ENCODE assay signal across 8 mouse cellular contexts in genomic region chr4:147867563-147868449, GRCm38 (mm10). TPM values are rescaled to one million over a fixed set of nuclear protein-coding genes. Genes with fewer than 3 reads are reported as not detected.
DNase-seq lines count a peak whose midpoint lies in the region; TF ChIP-seq lines count a peak whose summit lies in the region.

No protein-coding gene starts in this region.

- H3K27me3 ChIP-seq in myocyte (ENCODE audit: control insufficient read depth, insufficient read depth, insufficient read length), result no peaks in the 10 kb centered on the region

- peak overlapping the region; percentile 30 for H3ac ChIP-seq in myocyte (ENCODE audit: control insufficient read depth, insufficient read length)

- DNase-seq in left cerebral cortex, adult 2 months (ENCODE audit: extremely low spot score in 1 of 2, low spot score in 2 of 2), result peak in 1 of 2 experiments; percentile 29
- DNase-seq in left cerebral cortex, postnatal 25 days (ENCODE audit: low spot score in 2 of 2), result no peak
- DNase-seq in embryo, embryonic 9.5 days (ENCODE audit: extremely low spot score), result peak; percentile 24
- DNase-seq in induced T-regulatory cell, adult 2 months (ENCODE audit: low read depth), result peak; percentile 29
- DNase-seq in urinary bladder, postnatal 4 days (ENCODE audit: low spot score in 2 of 2), result no peak
- no peak for DNase-seq in B cell, adult 2 months
- no peak for DNase-seq in adrenal gland, adult 18-20 months (ENCODE audit: low spot score in 2 of 2)

- intact Hi-C loops in left cerebral cortex, adult 2 months (cut with DNase I), result no loop called here
- intact Hi-C loops in left cerebral cortex, postnatal 25 days (cut with DNase I), result loop anchor here (5.0 kb wide), 1 partner anchor 69 kb away; the partner anchor contains the start of gene Plod1

- H3K79me2 ChIP-seq in myocyte (ENCODE audit: control insufficient read depth, insufficient read depth), result peaks cover 22% of the 10 kb centered on the region

- H3K36me3 ChIP-seq in myocyte (ENCODE audit: control insufficient read depth, insufficient read depth), result peaks cover 20% of the 10 kb centered on the region

- peak overlapping the region; percentile 67 for H3K4me3 ChIP-seq in left cerebral cortex, adult 2 months
- peak overlapping the region; percentile 78 for H3K4me3 ChIP-seq in myocyte

- TF ChIP-seq POLR2A in myocyte (IDR thresholded peaks at IDR 0.05; ENCODE audit: insufficient read length, low read depth), result peak; percentile 71

- peak overlapping the region; percentile 79 for H3K27ac ChIP-seq in left cerebral cortex, adult 2 months

- TF ChIP-seq CTCF in left cerebral cortex, adult 2 months (IDR thresholded peaks at IDR 0.05), result no peak

- H3K4me2 ChIP-seq in myocyte (ENCODE audit: low read depth), result peak overlapping the region; percentile 75

TF ChIP-seq in myocyte, 11 proteins besides CTCF, POLR2A, EP300 and RAD21:
- no peak for TF ChIP-seq POLR2AphosphoS2 (IDR thresholded peaks at IDR 0.05; ENCODE audit: insufficient read length, low read depth)
- TF ChIP-seq CEBPB (IDR thresholded peaks at IDR 0.05; ENCODE audit: insufficient read depth, poor library complexity, severe bottlenecking), result no peak
- TF ChIP-seq MYOD1 (IDR thresholded peaks at IDR 0.05; ENCODE audit: control insufficient read depth in 1 of 3, insufficient read length in 2 of 3, low read depth in 2 of 3), result no peak
- no peak for TF ChIP-seq MAX (IDR thresholded peaks at IDR 0.05; ENCODE audit: low read depth)
- TF ChIP-seq TCF12 (IDR thresholded peaks at IDR 0.05; ENCODE audit: insufficient read depth, poor library complexity, severe bottlenecking), result no peak
- TF ChIP-seq TCF3 (IDR thresholded peaks at IDR 0.05; ENCODE audit: insufficient read length, low read depth), result no peak
- no peak for TF ChIP-seq USF1 (IDR thresholded peaks at IDR 0.05; ENCODE audit: low read depth)

RNA-seq across cellular contexts. Expression of gene Miip, which starts 0.8 kb away (rescaled TPM):
- total RNA-seq in left cerebral cortex, adult 2 months (2021), result 10 to 100 TPM; 18.6 to 20.3 TPM
- 10 to 100 TPM; 16.2 to 18.3 TPM for total RNA-seq in left cerebral cortex, postnatal 25 days (2021)
- polyA plus RNA-seq in myocyte (2012; fragmentation: generic; extraction: Trizol), result 11.0 TPM
- 10 to 100 TPM; 13.9 to 17.5 TPM for total RNA-seq in adrenal gland, adult 18-20 months (2021)

RNA-seq across cellular contexts. Expression of gene Fv1, which starts 1.0 kb away (rescaled TPM):
- total RNA-seq in left cerebral cortex, adult 2 months (2021), result 10 to 100 TPM in 1 of 2 experiments, 1 to 10 TPM in 1; 9.9 to 11.8 TPM
- total RNA-seq in left cerebral cortex, postnatal 25 days (2021), result 1 to 10 TPM; 8.9 to 9.5 TPM
- polyA plus RNA-seq in myocyte (2012; fragmentation: generic; extraction: Trizol), result 3.7 TPM
- total RNA-seq in adrenal gland, adult 18-20 months (2021), result 10 to 100 TPM; 10.3 to 10.6 TPM

RNA-seq across cellular contexts. Expression of gene Zfp933, which starts 19.6 kb away (rescaled TPM):
- total RNA-seq in left cerebral cortex, adult 2 months (2021), result 10 to 100 TPM; 18.2 to 21.5 TPM
- total RNA-seq in left cerebral cortex, postnatal 25 days (2021), result 10 to 100 TPM; 20.5 to 24.0 TPM
- polyA plus RNA-seq in myocyte (2012; fragmentation: generic; extraction: Trizol), result 0.66 TPM
- total RNA-seq in adrenal gland, adult 18-20 months (2021), result 10 to 100 TPM; 20.8 to 38.3 TPM

RNA-seq across cellular contexts. Expression of gene Mfn2, which starts 36.7 kb away (rescaled TPM):
- 100 to 1,000 TPM; 181 to 199 TPM for total RNA-seq in left cerebral cortex, adult 2 months (2021)
- 100 to 1,000 TPM; 187 to 193 TPM for total RNA-seq in left cerebral cortex, postnatal 25 days (2021)
- polyA plus RNA-seq in myocyte (2012; fragmentation: generic; extraction: Trizol), result 75.8 TPM
- total RNA-seq in adrenal gland, adult 18-20 months (2021), result 100 to 1,000 TPM; 187 to 211 TPM

RNA-seq across cellular contexts. Expression of gene Zfp984, which starts 58.2 kb away (rescaled TPM):
- total RNA-seq in left cerebral cortex, adult 2 months (2021), result 1 to 10 TPM; 1.6 to 2.1 TPM
- total RNA-seq in left cerebral cortex, postnatal 25 days (2021), result 1 to 10 TPM; 2.0 to 2.2 TPM
- polyA plus RNA-seq in myocyte (2012; fragmentation: generic; extraction: Trizol), result 0.01 TPM
- 1 to 10 TPM; 2.0 to 4.6 TPM for total RNA-seq in adrenal gland, adult 18-20 months (2021)

Comparison
In these comparisons a context has a peak if more than half of its experiments do, and no peak if none do; other contexts are left out.
1. DNase-seq: peak in embryo, embryonic 9.5 days (single experiment) and induced T-regulatory cell, adult 2 months (single experiment); none in left cerebral cortex, postnatal 25 days (0 of 2), urinary bladder, postnatal 4 days (0 of 2), B cell, adult 2 months (0 of 2) and adrenal gland, adult 18-20 months (0 of 2).